ENCODE assay signal across 10 mouse cellular contexts in genomic region chr3:145798751-145799188, GRCm38 (mm10). TPM values are rescaled to one million over a fixed set of nuclear protein-coding genes. Genes with fewer than 3 reads are reported as not detected.
DNase-seq lines count a peak whose midpoint lies in the region; ATAC-seq lines count a peak whose summit lies in the region.
"Had no signal": no experiment of that assay in that cellular context is flagged by ENCODE, and none has a peak within 500 bp of the region (broad histone marks: within the 10 kb centered on the region; RNA-seq: fewer than 3 reads in every experiment).

No protein-coding gene starts in this region.

- ATAC-seq in heart, embryonic 11.5 days (replicated peaks; ENCODE audit: insufficient number of reproducible peaks, low FRiP score, low TSS enrichment) = peak; percentile 79
- ATAC-seq in kidney, embryonic 14.5 days (ENCODE audit: low FRiP score, low TSS enrichment) = peak; percentile 84
- ATAC-seq in lung, embryonic 15.5 days (ENCODE audit: borderline replicate concordance, extremely low read depth, low FRiP score, low TSS enrichment) = peak; percentile 92

- no peaks in the 10 kb centered on the region for H3K9me3 ChIP-seq in heart, embryonic 11.5 days (replicated peaks; ENCODE audit: control insufficient read depth, low read length)
- H3K9me3 ChIP-seq in kidney, embryonic 14.5 days (ENCODE audit: control insufficient read depth, low read length) = no peaks in the 10 kb centered on the region
- no peaks in the 10 kb centered on the region for H3K9me3 ChIP-seq in lung, embryonic 15.5 days
- H3K9me3 ChIP-seq: embryonic facial prominence, embryonic 12.5 days; hindbrain, embryonic 15.5 days had no signal

- H3K27me3 ChIP-seq in heart, embryonic 11.5 days (ENCODE audit: control insufficient read depth, insufficient read depth, low read length) = no peaks in the 10 kb centered on the region
- no peaks in the 10 kb centered on the region for H3K27me3 ChIP-seq in kidney, embryonic 14.5 days (ENCODE audit: control insufficient read depth, insufficient read depth, low read length)
- H3K27me3 ChIP-seq in lung, embryonic 15.5 days = no peaks in the 10 kb centered on the region
- H3K27me3 ChIP-seq: embryonic facial prominence, embryonic 12.5 days; hindbrain, embryonic 15.5 days had no signal

- WGBS in heart, embryonic 11.5 days (ENCODE audit: insufficient replicate concordance) = 2% methylated on average over 6 of the region's 6 CpGs
- 23% methylated on average over 6 of the region's 6 CpGs for WGBS in kidney, embryonic 14.5 days
- WGBS in lung, embryonic 15.5 days = 3% methylated on average over 6 of the region's 6 CpGs

- peaks cover 27% of the 10 kb centered on the region for H3K4me1 ChIP-seq in heart, embryonic 11.5 days (ENCODE audit: control insufficient read depth, insufficient read depth, low read length)
- H3K4me1 ChIP-seq in kidney, embryonic 14.5 days (ENCODE audit: control insufficient read depth, insufficient read depth, low read length) = peaks cover 20% of the 10 kb centered on the region
- peaks cover 43% of the 10 kb centered on the region for H3K4me1 ChIP-seq in lung, embryonic 15.5 days
- H3K4me1 ChIP-seq: hindbrain, embryonic 15.5 days had no signal

- no peak overlapping the region for H3K4me3 ChIP-seq in heart, embryonic 11.5 days (ENCODE audit: low read depth, low read length)
- H3K4me3 ChIP-seq in kidney, embryonic 14.5 days (ENCODE audit: low read length) = no peak overlapping the region
- H3K4me3 ChIP-seq in lung, embryonic 15.5 days = no peak overlapping the region
- H3K4me3 ChIP-seq: embryonic facial prominence, embryonic 12.5 days; hindbrain, embryonic 15.5 days had no signal

- H3K36me3 ChIP-seq in heart, embryonic 11.5 days (ENCODE audit: control insufficient read depth, insufficient read depth, low read length) = no peaks in the 10 kb centered on the region
- no peaks in the 10 kb centered on the region for H3K36me3 ChIP-seq in kidney, embryonic 14.5 days (ENCODE audit: control insufficient read depth, insufficient read depth, low read length)
- no peaks in the 10 kb centered on the region for H3K36me3 ChIP-seq in lung, embryonic 15.5 days
- H3K36me3 ChIP-seq: embryonic facial prominence, embryonic 12.5 days; hindbrain, embryonic 15.5 days had no signal

- DNase-seq in embryo, embryonic 10.5 days (ENCODE audit: low spot score) = peak; percentile 50
- DNase-seq in embryo, embryonic 11 days = no peak
- no peak for DNase-seq in right cerebral cortex, adult 18-20 months
- DNase-seq in B cell, adult 2 months = no peak
- no peak for DNase-seq in gastrocnemius, postnatal 14 days

- H3K4me2 ChIP-seq in heart, embryonic 11.5 days = peak overlapping the region; percentile 38; the same call in 1 of the 2 replicates
- H3K4me2 ChIP-seq in kidney, embryonic 14.5 days (replicated peaks; ENCODE audit: low read depth, low read length) = no peak overlapping the region
- H3K4me2 ChIP-seq in lung, embryonic 15.5 days = peak overlapping the region; percentile 19
- H3K4me2 ChIP-seq: embryonic facial prominence, embryonic 12.5 days; hindbrain, embryonic 15.5 days had no signal

- intact Hi-C loops in gastrocnemius, postnatal 14 days (cut with DNase I; ENCODE audit: low total_unique reads) = no loop called here

- H3K27ac ChIP-seq in heart, embryonic 11.5 days (ENCODE audit: low read depth, low read length) = 0 out of 2 replicates have a peak overlapping the region, but pooled peaks have one; percentile 46
- peak overlapping the region; percentile 56; the same call in 1 of the 2 replicates for H3K27ac ChIP-seq in kidney, embryonic 14.5 days (ENCODE audit: low read depth, low read length)
- peak overlapping the region; percentile 73 for H3K27ac ChIP-seq in lung, embryonic 15.5 days
- H3K27ac ChIP-seq: embryonic facial prominence, embryonic 12.5 days; hindbrain, embryonic 15.5 days had no signal

- no peak overlapping the region for H3K9ac ChIP-seq in heart, embryonic 11.5 days (ENCODE audit: low read depth, low read length)
- no peak overlapping the region for H3K9ac ChIP-seq in kidney, embryonic 14.5 days (ENCODE audit: low read depth, low read length)
- no peak overlapping the region for H3K9ac ChIP-seq in lung, embryonic 15.5 days
- H3K9ac ChIP-seq: embryonic facial prominence, embryonic 12.5 days; hindbrain, embryonic 15.5 days had no signal

RNA-seq across cellular contexts. Expression of gene Ddah1, which starts 40.3 kb away (rescaled TPM):
- 42.4 and 44.6 TPM in 2 replicates for polyA plus RNA-seq in heart, embryonic 11.5 days (2014; fragmentation: Nextera tagmentation; extraction: Ambion mirVana)
- polyA plus RNA-seq in kidney, embryonic 14.5 days (2014; fragmentation: Nextera tagmentation; extraction: Ambion mirVana) = 63.2 and 65.5 TPM in 2 replicates
- 27.7 and 30.8 TPM in 2 replicates for polyA plus RNA-seq in lung, embryonic 15.5 days (2015; fragmentation: Nextera tagmentation; extraction: Ambion mirVana)
- total RNA-seq in gastrocnemius, postnatal 14 days (2021) = 1 to 10 TPM; 6.7 to 9.6 TPM
